Mouse (Mus musculus) CD4-positive helper T cell, adult 2 months (primary cell): ENCODE measurements at regions not wholly inside any gene's neighbourhood (a gene's known extent, or its start where the extent isn't known, plus 50 kb on each side); places are given as distances from the start of the nearest gene placed in this dataset.

Experiments used
- DNase-seq: peaks from one replicate; pipeline ENCODE4 v3.0.0-alpha.2; 2012; ENCODE audit warnings: low read depth, missing footprints, low spot score

- no peak for DNase-seq
Measured at GRCm38 (mm10) chr2:147814231-147814630, 232.5 kb downstream of the Foxa2 start.

- DNase-seq = no peak
Measured at GRCm38 (mm10) chr2:147813516-147813915, 233.3 kb downstream of the Foxa2 start.

- no peak for DNase-seq
Measured at GRCm38 (mm10) chr2:147808036-147808675, 238.6 kb downstream of the Foxa2 start.

GRCm38 (mm10) chr2:147803102-147803501 is 243.7 kb downstream of the Foxa2 start:
- DNase-seq = peak; percentile 3

GRCm38 (mm10) chr2:147791434-147791833 is 255.3 kb downstream of the Foxa2 start:
- no peak for DNase-seq

- DNase-seq = no peak
Measured at GRCm38 (mm10) chr2:147789877-147790276, 256.9 kb downstream of the Foxa2 start.

GRCm38 (mm10) chr2:147789268-147789667 is 257.5 kb downstream of the Foxa2 start:
- DNase-seq = no peak

- no peak for DNase-seq
Measured at GRCm38 (mm10) chr2:147788001-147788400, 258.8 kb downstream of the Foxa2 start.

- no peak for DNase-seq
Measured at GRCm38 (mm10) chr2:147782496-147782895, 264.3 kb downstream of the Foxa2 start.

GRCm38 (mm10) chr2:147776316-147776715 is 270.5 kb downstream of the Foxa2 start:
- no peak for DNase-seq

- no peak for DNase-seq
Measured at GRCm38 (mm10) chr2:147772579-147772978, 274.2 kb downstream of the Foxa2 start.

GRCm38 (mm10) chr2:147753089-147753488 is 293.7 kb downstream of the Foxa2 start:
- no peak for DNase-seq

- no peak for DNase-seq
Measured at GRCm38 (mm10) chr2:147751831-147752230, 294.9 kb downstream of the Foxa2 start.

- no peak for DNase-seq
Measured at GRCm38 (mm10) chr2:147748006-147748405, 298.8 kb downstream of the Foxa2 start.

- no peak for DNase-seq
Measured at GRCm38 (mm10) chr2:147743908-147744307, 302.9 kb downstream of the Foxa2 start.

- peak; percentile 5 for DNase-seq
Measured at GRCm38 (mm10) chr2:147738307-147738872, 308.4 kb downstream of the Foxa2 start.

GRCm38 (mm10) chr2:147727396-147727795 is 319.4 kb downstream of the Foxa2 start:
- DNase-seq = no peak

GRCm38 (mm10) chr2:147718936-147719335 is 327.8 kb downstream of the Foxa2 start:
- no peak for DNase-seq

GRCm38 (mm10) chr2:147717484-147717947 is 329.3 kb downstream of the Foxa2 start:
- DNase-seq = no peak

- no peak for DNase-seq
Measured at GRCm38 (mm10) chr2:147715791-147716190, 331.0 kb downstream of the Foxa2 start.

GRCm38 (mm10) chr2:147710593-147711265 is 336.0 kb downstream of the Foxa2 start:
- DNase-seq = no peak

- DNase-seq = no peak
Measured at GRCm38 (mm10) chr2:147709799-147710198, 337.0 kb downstream of the Foxa2 start.

GRCm38 (mm10) chr2:147707156-147707555 is 339.6 kb downstream of the Foxa2 start:
- no peak for DNase-seq
